Mouse (Mus musculus) forebrain, embryonic 16.5 days (tissue): ENCODE data around the gene Phyh. TPM values are rescaled to one million over a fixed set of nuclear protein-coding genes. Genes with fewer than 3 reads are reported as not detected.
A peak's percentile ranks its signal among the peaks of the same experiment; 100 is the strongest.

Experiments used
- ATAC-seq: fragments of 200-750 bp; cut with Nextera tagmentation; 2 replicates; pipeline ENCODE4 v1.8.0; 2017; ENCODE audit warnings: mild to moderate bottlenecking, moderate library complexity
- H3K27ac ChIP-seq: fragments of 300-500 bp; sonication (generic); 2 replicates; pipeline ENCODE4 v1.5.1; 2014; ENCODE audit warnings: low read length, control low read depth
- H3K27me3 ChIP-seq: fragments of 300-500 bp; sonication (generic); replicated peaks from 2 replicates; pipeline ENCODE4 v1.6.1; 2014; ENCODE audit warnings: low read length; ENCODE audit not compliant: control insufficient read depth, insufficient read depth
- H3K36me3 ChIP-seq: fragments of 300-500 bp; sonication (generic); 2 replicates; pipeline ENCODE4 v1.6.1; 2014; ENCODE audit not compliant: control insufficient read depth, insufficient read depth
- H3K4me1 ChIP-seq: fragments of 300-500 bp; sonication (generic); replicated peaks from 2 replicates; pipeline ENCODE4 v1.6.1; 2014; ENCODE audit warnings: low read length; ENCODE audit not compliant: control insufficient read depth, insufficient read depth
- H3K4me2 ChIP-seq: fragments of 300-500 bp; sonication (generic); 2 replicates; pipeline ENCODE4 v1.6.1; 2014; ENCODE audit warnings: mild to moderate bottlenecking, low read length, control low read depth
- H3K4me3 ChIP-seq: fragments of 300-500 bp; sonication (generic); replicated peaks from 2 replicates; pipeline ENCODE4 v1.5.1; 2014; ENCODE audit warnings: mild to moderate bottlenecking, low read length, control low read depth
- H3K9ac ChIP-seq: fragments of 300-500 bp; sonication (generic); replicated peaks from 2 replicates; pipeline ENCODE4 v1.6.1; 2014; ENCODE audit warnings: low read depth, low read length, control low read depth
- H3K9me3 ChIP-seq: fragments of 300-500 bp; sonication (generic); 2 replicates; pipeline ENCODE4 v1.6.1; 2016; ENCODE audit warnings: low read length; ENCODE audit not compliant: control insufficient read depth
- WGBS: fragments of 180-500 bp; shearing (Covaris S2); extraction: QIAGEN DNeasy Blood & Tissue Kit; methylation state at CpG from one replicate; pipeline ENCODE4 v1.1.7; 2014; 5-methylcytosine and 5-hydroxymethylcytosine counted together
- polyA plus RNA-seq: library from polyadenylated mRNA; unstranded; fragments of >200 nt; fragmentation: Nextera tagmentation; extraction: Ambion mirVana; gene quantifications from 2 replicates; pipeline ENCODE4 v1.2.1, GENCODE M21; 2015

Gene Phyh
- polyA plus RNA-seq, 1 experiment from 2014 or later = 58.1 TPM

DNA sequence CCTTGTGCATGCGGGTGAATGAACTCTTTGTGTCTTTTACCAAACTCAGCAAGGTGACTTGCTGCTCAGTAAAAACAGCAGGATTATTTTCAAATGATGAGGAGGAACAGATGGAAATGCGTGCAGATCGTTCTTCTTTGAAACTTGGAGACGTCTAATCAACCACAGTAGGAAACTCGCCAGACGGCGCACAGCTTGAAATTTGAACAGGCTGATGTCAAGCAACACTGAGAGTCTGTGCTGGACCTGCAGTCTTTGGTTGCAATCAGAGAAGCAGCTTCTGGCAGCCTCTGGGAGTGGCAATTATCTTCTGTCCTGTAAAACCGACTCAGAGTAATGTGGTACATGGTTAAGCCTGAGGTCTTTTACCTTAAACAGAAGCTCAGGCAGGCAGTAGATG is 59.3 kb downstream of the Phyh start:
- no peak overlapping the region for H3K4me3 ChIP-seq
- H3K9me3 ChIP-seq = no peaks in the 10 kb centered on the region
- WGBS = 7% methylated on average over 8 of the region's 8 CpGs
- no peak overlapping the region for H3K9ac ChIP-seq
- H3K27ac ChIP-seq = peak overlapping the region; percentile 71
- no peak overlapping the region for H3K4me2 ChIP-seq
- peak; percentile 53 for ATAC-seq
- peaks cover 19% of the 10 kb centered on the region for H3K4me1 ChIP-seq
- no peaks in the 10 kb centered on the region for H3K36me3 ChIP-seq
- H3K27me3 ChIP-seq = no peaks in the 10 kb centered on the region

DNA sequence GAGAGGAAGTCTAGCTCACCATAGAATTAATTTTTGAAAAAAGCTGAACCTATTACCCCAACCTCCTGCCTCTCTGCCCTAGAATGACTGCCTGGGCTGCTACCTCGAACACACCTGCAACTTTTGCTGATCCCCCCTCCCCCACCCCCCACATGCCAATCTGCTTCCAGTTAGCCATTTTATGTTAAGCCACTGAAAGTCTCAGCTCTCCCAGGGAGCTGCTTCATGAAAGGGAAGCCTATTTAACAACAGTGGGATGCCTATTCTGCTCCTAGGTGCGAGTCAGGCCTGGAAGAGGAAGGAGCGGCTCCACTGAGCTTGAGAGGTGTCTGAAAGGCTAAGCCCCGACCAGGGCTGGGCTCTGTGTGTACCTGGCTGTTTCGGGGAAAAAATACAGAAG is 65.2 kb downstream of the Phyh start:
- Histone ChIP-seq H3K27me3 (no peaks in the 10 kb centered on the region), H3K36me3 (no peaks in the 10 kb centered on the region), H3K9me3 (no peaks in the 10 kb centered on the region), H3K4me2 (no peak overlapping the region), H3K4me1 (no peaks in the 10 kb centered on the region), H3K9ac (no peak overlapping the region), H3K27ac (no peak overlapping the region), H3K4me3 (no peak overlapping the region)
- ATAC-seq = no peak
- 17% methylated on average over 5 of the region's 5 CpGs for WGBS

DNA sequence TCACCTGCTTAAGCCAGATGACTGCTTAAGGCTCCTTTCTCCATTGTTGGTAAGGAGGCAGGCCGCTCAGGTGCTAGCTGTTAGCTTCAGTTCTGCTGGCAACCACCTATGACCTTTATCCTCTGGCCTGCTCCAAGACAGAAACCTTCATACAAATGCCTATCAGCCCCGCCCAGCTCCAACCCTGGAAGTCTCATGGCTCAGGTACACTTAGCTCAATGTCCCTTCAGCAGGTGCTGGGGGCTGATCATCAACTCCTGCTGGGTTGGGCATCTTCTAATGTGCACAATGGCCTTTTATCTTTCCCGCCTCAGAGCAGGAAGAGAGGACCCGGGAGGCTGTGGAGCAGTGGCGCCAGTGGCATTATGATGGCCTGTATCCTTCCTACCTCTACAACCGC is 66.2 kb downstream of the Phyh start:
- Histone ChIP-seq H3K4me1 (no peaks in the 10 kb centered on the region), H3K36me3 (no peaks in the 10 kb centered on the region), H3K27ac (no peak overlapping the region), H3K27me3 (no peaks in the 10 kb centered on the region), H3K9ac (no peak overlapping the region), H3K4me2 (no peak overlapping the region), H3K4me3 (no peak overlapping the region), H3K9me3 (no peaks in the 10 kb centered on the region)
- 81% methylated on average over 6 of the region's 6 CpGs for WGBS
- ATAC-seq = no peak

DNA sequence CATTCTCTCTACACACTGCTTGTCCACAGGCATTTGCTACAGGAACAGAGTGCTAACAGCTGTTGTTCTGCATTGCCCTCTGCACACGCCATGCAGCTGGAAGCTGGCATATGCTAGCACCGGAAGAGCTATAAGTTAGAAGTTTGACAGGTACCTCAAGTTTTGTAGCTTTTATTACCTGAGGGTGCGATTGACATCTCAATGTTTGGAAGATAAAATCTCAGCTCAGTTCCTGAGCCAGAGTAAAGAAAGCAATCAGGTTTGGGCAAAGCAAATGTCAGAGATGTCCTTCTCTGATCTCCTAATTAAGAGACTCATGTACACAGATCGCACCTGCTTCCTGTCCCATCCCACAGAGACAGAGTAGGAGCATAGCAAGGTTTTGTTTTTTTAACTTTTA is 68.0 kb downstream of the Phyh start:
- ATAC-seq = no peak
- no peaks in the 10 kb centered on the region for H3K27me3 ChIP-seq
- H3K4me1 ChIP-seq = no peaks in the 10 kb centered on the region
- WGBS = 95% methylated on average over 4 of the region's 4 CpGs
- H3K4me3 ChIP-seq = no peak overlapping the region
- no peak overlapping the region for H3K27ac ChIP-seq
- H3K36me3 ChIP-seq = no peaks in the 10 kb centered on the region
- H3K4me2 ChIP-seq = no peak overlapping the region
- no peak overlapping the region for H3K9ac ChIP-seq
- H3K9me3 ChIP-seq = no peaks in the 10 kb centered on the region

- ATAC-seq = no peak
- no peaks in the 10 kb centered on the region for H3K4me1 ChIP-seq
- no peak overlapping the region for H3K9ac ChIP-seq
- 79% methylated on average over 8 of the region's 8 CpGs for WGBS
- no peaks in the 10 kb centered on the region for H3K36me3 ChIP-seq
- no peak overlapping the region for H3K4me3 ChIP-seq
- no peak overlapping the region for H3K4me2 ChIP-seq
- H3K9me3 ChIP-seq = no peaks in the 10 kb centered on the region
- H3K27ac ChIP-seq = no peak overlapping the region
- H3K27me3 ChIP-seq = no peaks in the 10 kb centered on the region
Measured at GRCm38 (mm10) chr2:4987388-4988180, 68.8 kb downstream of the Phyh start.

Other genes with a start within 250 kb of the Phyh start
- gene Bend7, start 201.2 kb upstream of the Phyh start, polyA plus RNA-seq = 2.0 and 2.7 TPM in 2 replicates
- 77.4 and 85.6 TPM in 2 replicates for gene Sephs1, start 37.5 kb upstream of the Phyh start, polyA plus RNA-seq
- gene Ucma, start 57.1 kb downstream of the Phyh start, polyA plus RNA-seq = 0.71 TPM in 1 of 2 replicates, not detected in the other
- gene Mcm10, start 93.8 kb downstream of the Phyh start, polyA plus RNA-seq = 10.5 and 12.5 TPM in 2 replicates
- 7.4 and 8.0 TPM in 2 replicates for gene Optn, start 145.0 kb downstream of the Phyh start, polyA plus RNA-seq
- 3.0 and 3.6 TPM in 2 replicates for gene Ccdc3, start 218.8 kb downstream of the Phyh start, polyA plus RNA-seq